Mouse (Mus musculus) left cerebral cortex, adult 18-20 months (tissue): Measurements from ENCODE around the gene Eif4a2. TPM values are rescaled to one million over a fixed set of nuclear protein-coding genes. Genes with fewer than 3 reads are reported as not detected.

Source experiments
- DNase-seq, 2 experiments: peaks; one replicate each; pipeline ENCODE4 v3.0.0; 2021 to 2022; ENCODE audit warnings: low spot score in 2 of 2, mixed read lengths in 1 of 2
- total RNA-seq, 2 experiments: library from RNA; stranded (reverse); gene quantifications; 2 replicates each; pipeline ENCODE4 v1.2.3; 2021

The Eif4a2 gene
- total RNA-seq, 2 experiments from 2014 or later, result 894 to 957 TPM

- no peak for DNase-seq
Observed at GRCm38 (mm10) chr16:23103038-23103745, 4.1 kb upstream of the Eif4a2 start.

GRCm38 (mm10) chr16:23103841-23104240 is 3.4 kb upstream of the Eif4a2 start:
- no peak for DNase-seq

GRCm38 (mm10) chr16:23106121-23106520 is 1.1 kb upstream of the Eif4a2 start:
- DNase-seq, result no peak

GRCm38 (mm10) chr16:23107946-23108759 is 909 bp downstream of the Eif4a2 start:
- DNase-seq, result peak; percentile 76 to 77

- DNase-seq, result no peak
Observed at GRCm38 (mm10) chr16:23108943-23109342, 1.7 kb downstream of the Eif4a2 start.

- no peak for DNase-seq
Observed at GRCm38 (mm10) chr16:23109350-23110280, 2.4 kb downstream of the Eif4a2 start.

- DNase-seq, result no peak
Observed at GRCm38 (mm10) chr16:23112348-23112747, 5.1 kb downstream of the Eif4a2 start.

- DNase-seq, result no peak
Observed at GRCm38 (mm10) chr16:23112861-23113435, 5.7 kb downstream of the Eif4a2 start.

GRCm38 (mm10) chr16:23113903-23114302 is 6.7 kb downstream of the Eif4a2 start:
- no peak for DNase-seq

- no peak for DNase-seq
Observed at GRCm38 (mm10) chr16:23114339-23115171, 7.3 kb downstream of the Eif4a2 start.

GRCm38 (mm10) chr16:23115486-23115885 is 8.2 kb downstream of the Eif4a2 start:
- DNase-seq, result no peak

- no peak for DNase-seq
Observed at GRCm38 (mm10) chr16:23117173-23117572, 9.9 kb downstream of the Eif4a2 start.

GRCm38 (mm10) chr16:23122446-23122845 is 15.2 kb downstream of the Eif4a2 start:
- DNase-seq, result no peak

GRCm38 (mm10) chr16:23123104-23123503 is 15.9 kb downstream of the Eif4a2 start:
- DNase-seq, result no peak

- DNase-seq, result no peak
Observed at GRCm38 (mm10) chr16:23124398-23124797, 17.2 kb downstream of the Eif4a2 start.

- no peak for DNase-seq
Observed at GRCm38 (mm10) chr16:23127311-23127672, 20.0 kb downstream of the Eif4a2 start.

GRCm38 (mm10) chr16:23127673-23128375 is 20.6 kb downstream of the Eif4a2 start, which contains the start of gene Rfc4:
TSS of gene Rfc4 (minus strand) at chr16:23127737.
- DNase-seq, result peak; percentile 94 to 95

- no peak for DNase-seq
Observed at GRCm38 (mm10) chr16:23130303-23130702, 23.1 kb downstream of the Eif4a2 start.

GRCm38 (mm10) chr16:23132336-23132735 is 25.1 kb downstream of the Eif4a2 start:
- no peak for DNase-seq
